Mouse (Mus musculus): ENCODE results near the gene Inf2.

- no peak for TF ChIP-seq CTCF (IDR thresholded peaks at IDR 0.05; ENCODE audit: low read depth, low read length)
- no peak for TF ChIP-seq POLR2A (IDR thresholded peaks at IDR 0.05; ENCODE audit: insufficient read depth, low read length)
- TF ChIP-seq EP300 (IDR thresholded peaks at IDR 0.05; ENCODE audit: insufficient read depth, low read depth, low read length): no peak
These were observed 32.0 kb upstream of the Inf2 start for GRCm38 (mm10) chr12:112556531-112557060.
